Mouse (Mus musculus) adrenal gland, adult (tissue): ENCODE measurements at regions not wholly inside any gene's neighbourhood (a gene's known extent, or its start where the extent isn't known, plus 50 kb on each side); places are given as distances from the start of the nearest gene placed in this dataset.

Experiments used
- DNase-seq, 2 experiments: peaks; one replicate each; pipeline ENCODE4 v3.0.0; 2022 to 2023; ENCODE audit warnings: low spot score in 1 of 2; ENCODE audit not compliant: inconsistent age in 2 of 2

DNA sequence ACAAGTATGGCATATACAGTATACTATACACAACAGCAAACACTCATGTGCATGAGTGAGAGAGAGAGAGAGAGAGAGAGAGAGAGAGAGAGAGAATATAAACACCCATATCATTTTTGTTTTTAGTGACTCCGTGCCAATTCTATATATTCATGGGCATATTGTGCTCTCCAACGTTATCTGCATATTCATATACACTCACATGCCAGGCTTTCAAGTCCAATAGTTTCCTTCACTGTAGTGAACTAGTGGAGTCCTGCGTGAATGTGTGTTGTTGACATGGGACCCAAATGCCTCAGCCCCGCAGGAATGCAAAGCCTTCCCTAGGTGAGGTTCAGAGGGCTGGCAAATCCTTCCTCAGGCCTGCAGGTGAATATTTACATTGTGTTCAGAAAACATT lies 53.4 kb upstream of the Nab1 start:
- no peak for DNase-seq

DNA sequence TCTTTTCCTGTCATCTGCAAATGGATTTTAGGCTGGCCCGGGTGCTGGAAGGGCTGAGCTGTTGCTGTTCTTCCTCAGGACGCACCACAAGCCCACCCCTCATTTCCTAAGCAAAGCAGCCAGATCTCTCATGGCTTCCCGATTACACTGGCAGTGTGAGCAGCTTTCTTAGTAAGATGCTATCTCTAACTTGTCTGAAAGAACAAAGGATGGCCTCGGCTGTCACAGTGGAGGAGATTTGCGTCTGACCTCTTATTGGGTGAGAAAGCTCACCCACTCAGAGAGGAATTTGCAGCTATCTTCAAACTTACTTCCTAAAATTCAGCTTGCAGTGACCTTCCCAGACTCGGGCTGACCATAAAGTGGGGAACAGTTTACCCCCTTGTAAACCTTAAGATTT lies 64.7 kb upstream of the Nemp2 start:
- DNase-seq, result peak in 1 of 2 experiments; percentile 60

DNA sequence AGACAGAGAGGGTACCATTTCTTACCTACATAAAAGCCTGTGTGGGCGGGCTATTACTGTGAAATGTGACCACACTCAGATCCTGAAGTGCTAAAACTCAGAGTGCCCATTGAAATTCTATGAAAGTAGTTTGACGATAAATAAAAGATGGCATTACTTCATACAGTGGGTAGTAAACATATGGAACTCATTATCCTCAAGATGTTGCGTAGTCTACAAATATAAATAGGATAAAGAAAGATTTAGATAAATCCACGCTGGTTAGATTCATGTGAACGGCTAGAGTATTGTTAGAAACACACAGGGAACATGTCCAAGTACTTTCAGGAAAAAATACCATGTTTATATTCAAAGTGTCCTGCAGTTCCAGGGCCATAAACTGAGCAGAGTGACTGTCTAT lies 58.8 kb upstream of the Nemp2 start:
- DNase-seq, result no peak

DNA sequence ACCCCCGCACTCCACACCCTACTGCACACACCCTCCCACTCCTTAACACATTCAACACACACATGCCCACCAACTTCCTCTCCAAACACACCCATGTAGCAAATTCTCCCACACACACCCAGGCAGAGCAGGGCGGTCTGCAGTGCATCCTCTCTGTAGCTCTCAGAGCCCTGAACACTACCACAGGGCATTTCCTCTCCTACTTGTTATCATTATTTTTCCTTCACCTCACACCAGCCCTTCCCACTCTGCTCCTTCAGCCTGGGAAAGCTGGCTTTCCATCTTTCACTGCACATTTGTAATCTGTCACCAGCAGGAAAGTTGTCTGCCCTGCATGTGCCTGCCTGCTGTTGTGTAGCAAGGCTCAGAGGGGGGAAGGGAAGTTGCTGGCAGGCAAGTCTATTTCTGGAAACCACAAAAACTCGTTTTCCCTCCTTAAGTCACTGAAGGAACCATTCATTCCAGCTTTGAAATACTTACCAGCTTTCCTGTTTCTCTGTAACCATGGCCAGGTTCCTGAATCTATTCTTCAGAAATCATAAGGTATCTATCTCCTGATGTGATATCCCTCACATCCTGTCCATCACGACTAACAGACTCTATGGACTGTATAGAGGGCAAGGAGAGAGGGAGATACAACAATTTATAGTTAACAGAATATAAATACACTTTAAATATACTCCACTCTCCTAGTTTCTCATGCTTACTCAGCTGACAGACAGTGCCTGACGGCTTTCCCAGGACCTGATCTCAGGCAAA lies 52.0 kb upstream of the Nemp2 start:
- no peak for DNase-seq

DNA sequence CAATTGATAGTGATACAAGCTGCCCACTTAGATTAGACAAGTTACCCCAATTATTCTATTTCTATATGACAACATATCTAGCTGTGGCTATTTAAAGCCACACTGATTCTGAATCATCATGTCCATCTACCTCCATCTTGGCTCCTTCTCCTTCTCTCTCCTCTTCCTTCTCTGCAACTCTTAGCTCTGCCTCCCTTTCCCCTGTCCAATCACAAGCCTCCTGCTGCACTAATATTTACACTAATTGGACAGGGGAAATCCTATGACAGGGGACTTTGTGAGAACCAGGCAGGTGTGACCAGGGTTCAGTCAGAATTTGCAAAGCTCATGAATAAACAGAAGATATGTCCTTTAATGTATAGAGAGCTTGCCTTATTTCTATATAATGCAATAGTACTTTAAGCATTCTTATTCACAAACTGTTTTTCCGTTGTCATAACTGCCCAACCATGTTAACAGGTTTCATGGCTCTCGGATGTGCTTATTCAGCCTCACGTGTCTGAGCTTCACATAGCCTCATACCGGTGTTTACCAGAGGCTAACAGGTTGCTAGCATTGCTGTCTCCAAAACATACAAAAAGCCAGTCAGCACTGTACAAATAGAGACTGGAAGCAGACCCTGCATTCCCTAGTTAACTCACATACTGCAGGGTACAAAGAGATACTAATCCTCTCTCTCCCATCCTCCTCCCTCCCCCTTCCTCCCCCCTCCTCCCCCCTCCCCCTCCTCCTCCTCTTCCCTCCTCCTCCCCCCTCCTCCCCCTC lies 50.2 kb upstream of the Nemp2 start:
- DNase-seq, result no peak
